Mouse (Mus musculus) NIH3T3 (cell line): Measurements from ENCODE around the gene Dpagt1.
A peak's percentile ranks its signal among the peaks of the same experiment; 100 is the strongest.
"Not testable (repeated sequence)": the region's sequence is repeated elsewhere in the genome, so short reads cannot be mapped to it uniquely, and the experiment has no call there.

Experiments used
- DNase-seq: peaks from one replicate; pipeline ENCODE4 v3.0.0-alpha.2; 2012; ENCODE audit warnings: low read depth

Dpagt1 gene

GRCm38 (mm10) chr9:44325768-44326370 lies at the start of gene Dpagt1:
Gene Dpagt1, plus strand, starts transcription at chr9:44326019.
- DNase-seq = no peak

GRCm38 (mm10) chr9:44283183-44283582 lies 42.6 kb upstream of the Dpagt1 start:
- no peak for DNase-seq

- no peak for DNase-seq
Observed at GRCm38 (mm10) chr9:44286256-44286850, 39.5 kb upstream of the Dpagt1 start.

GRCm38 (mm10) chr9:44287003-44287400 lies 38.8 kb upstream of the Dpagt1 start:
- no peak for DNase-seq

GRCm38 (mm10) chr9:44287401-44288075 lies 38.3 kb upstream of the Dpagt1 start:
- DNase-seq = no peak

- no peak for DNase-seq
Observed at GRCm38 (mm10) chr9:44288076-44288958, 37.5 kb upstream of the Dpagt1 start, which contains the start of gene Abcg4. Gene Abcg4, minus strand, starts transcription at chr9:44288615.

GRCm38 (mm10) chr9:44288959-44289291 lies 36.9 kb upstream of the Dpagt1 start:
- no peak for DNase-seq

GRCm38 (mm10) chr9:44292490-44292889 lies 33.3 kb upstream of the Dpagt1 start:
- peak; percentile 53 for DNase-seq

- DNase-seq = not testable (repeated sequence)
Observed at GRCm38 (mm10) chr9:44300001-44300400, 25.8 kb upstream of the Dpagt1 start.

- DNase-seq = peak; percentile 98
Observed at GRCm38 (mm10) chr9:44305466-44306079, 20.2 kb upstream of the Dpagt1 start, which contains the start of gene Hinfp. Gene Hinfp, minus strand, starts transcription at chr9:44305671.

GRCm38 (mm10) chr9:44306532-44306931 lies 19.3 kb upstream of the Dpagt1 start:
- no peak for DNase-seq

GRCm38 (mm10) chr9:44307248-44307647 lies 18.6 kb upstream of the Dpagt1 start:
- no peak for DNase-seq

GRCm38 (mm10) chr9:44309756-44310155 lies 16.1 kb upstream of the Dpagt1 start:
- no peak for DNase-seq

GRCm38 (mm10) chr9:44310750-44311135 lies 15.1 kb upstream of the Dpagt1 start:
- DNase-seq = no peak

- no peak for DNase-seq
Observed at GRCm38 (mm10) chr9:44311136-44312134, 14.4 kb upstream of the Dpagt1 start.

- no peak for DNase-seq
Observed at GRCm38 (mm10) chr9:44313476-44314256, 12.2 kb upstream of the Dpagt1 start.

- DNase-seq = no peak
Observed at GRCm38 (mm10) chr9:44314257-44314547, 11.6 kb upstream of the Dpagt1 start.

- DNase-seq = no peak
Observed at GRCm38 (mm10) chr9:44314910-44315309, 10.9 kb upstream of the Dpagt1 start.

GRCm38 (mm10) chr9:44317452-44317851 lies 8.4 kb upstream of the Dpagt1 start:
- no peak for DNase-seq
